In the genomic region with DNA sequence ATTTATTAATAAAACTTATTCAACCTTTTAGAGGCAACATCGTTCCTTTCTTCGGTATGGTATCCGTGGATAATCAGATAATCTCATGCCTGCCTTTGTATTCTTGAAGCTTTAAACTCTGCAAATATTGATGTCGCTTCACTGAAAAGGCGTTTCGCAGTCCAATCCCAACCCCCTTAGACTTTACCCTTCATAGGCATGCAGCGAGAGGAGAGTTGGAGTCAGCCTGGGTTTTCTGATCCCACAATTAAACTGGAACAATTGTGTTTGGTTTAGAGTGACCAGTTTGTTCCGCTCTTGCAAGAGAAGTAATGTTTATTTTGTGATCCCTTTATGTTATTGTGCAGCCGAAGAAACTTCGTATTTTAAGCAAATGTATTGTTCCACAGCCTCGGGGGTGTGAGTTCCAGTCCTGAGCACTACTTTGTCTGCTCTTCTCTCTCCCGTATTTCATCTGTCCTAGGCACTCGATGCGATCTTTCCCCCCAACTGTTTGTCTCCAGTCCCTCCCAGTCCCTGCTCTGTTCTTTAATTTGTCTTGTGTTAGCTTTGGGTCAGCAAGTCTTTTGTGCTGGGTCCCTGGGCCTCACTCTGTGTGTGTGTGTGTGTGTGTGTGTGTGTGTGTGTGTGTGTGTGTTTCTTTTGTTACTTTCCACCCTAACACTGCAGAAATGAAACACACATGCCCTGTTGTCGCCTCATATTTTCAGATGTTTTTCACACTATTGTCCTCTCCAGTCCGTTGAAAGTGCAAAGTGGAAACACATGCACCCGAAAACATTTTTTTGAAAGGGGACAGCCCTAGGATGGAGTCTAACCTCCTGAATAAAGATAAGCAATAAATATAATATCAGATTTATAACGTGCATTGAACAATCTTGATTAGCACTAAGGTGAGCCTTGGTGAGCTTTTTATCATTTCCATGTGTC, we compare ENCODE assay signal across 11 mouse cellular contexts.
DNase-seq lines count a peak whose midpoint lies in the region; ATAC-seq and TF ChIP-seq lines count a peak whose summit lies in the region.
"Had no signal": no experiment of that assay in that cellular context is flagged by ENCODE, and none has a peak within 500 bp of the region (broad histone marks: within the 10 kb centered on the region; RNA-seq: fewer than 3 reads in every experiment).

No protein-coding gene starts in this region.

- no peak for TF ChIP-seq CTCF in hindbrain, postnatal 0 days (IDR thresholded peaks at IDR 0.05; ENCODE audit: low read depth)

- no peak overlapping the region for H3K9ac ChIP-seq in hindbrain, postnatal 0 days (replicated peaks; ENCODE audit: low read length)
- H3K9ac ChIP-seq in forebrain, embryonic 14.5 days (ENCODE audit: low read length), result 0 out of 2 replicates have a peak overlapping the region, but pooled peaks have one; percentile 10
- no peak overlapping the region for H3K9ac ChIP-seq in neural tube, embryonic 12.5 days

- peaks cover 56% of the 10 kb centered on the region for H3K4me1 ChIP-seq in hindbrain, embryonic 10.5 days (replicated peaks)
- no peaks in the 10 kb centered on the region for H3K4me1 ChIP-seq in hindbrain, postnatal 0 days (ENCODE audit: insufficient read depth, low read length)
- peaks cover 12% of the 10 kb centered on the region for H3K4me1 ChIP-seq in forebrain, embryonic 14.5 days (ENCODE audit: control insufficient read depth, insufficient read depth, low read length)
- H3K4me1 ChIP-seq in neural tube, embryonic 12.5 days, result peaks cover 18% of the 10 kb centered on the region

- H3K27ac ChIP-seq in hindbrain, embryonic 10.5 days, result peak overlapping the region; percentile 50; the same call in 1 of the 2 replicates
- no peak overlapping the region for H3K27ac ChIP-seq in hindbrain, postnatal 0 days
- H3K27ac ChIP-seq in forebrain, embryonic 14.5 days (ENCODE audit: low read depth, low read length), result peak overlapping the region; percentile 79
- H3K27ac ChIP-seq in neural tube, embryonic 12.5 days, result no peak overlapping the region

- peak; percentile 79 for DNase-seq in hindbrain, embryonic 10.5 days (ENCODE audit: low spot score)
- no peak for DNase-seq in hindbrain, postnatal 0 days (ENCODE audit: low spot score)
- peak; percentile 70 for DNase-seq in embryo, embryonic 11 days
- DNase-seq in forebrain, embryonic 14.5 days (ENCODE audit: low spot score), result peak; percentile 38
- DNase-seq in left cerebral cortex, postnatal 25 days (ENCODE audit: low spot score in 2 of 2), result no peak
- no peak for DNase-seq in urinary bladder, postnatal 10 days (ENCODE audit: low spot score)
- DNase-seq in spleen, postnatal 4 days (ENCODE audit: low spot score in 2 of 2), result no peak
- DNase-seq: adrenal gland, postnatal 36 days; cerebellum, adult 9-10 months had no signal

- ATAC-seq in hindbrain, postnatal 0 days, result no peak
- ATAC-seq in forebrain, embryonic 14.5 days, result no peak
- no peak; the same call in 1 of the 2 replicates for ATAC-seq in neural tube, embryonic 12.5 days (ENCODE audit: low FRiP score, low read depth)
- ATAC-seq: Patski had no signal

- H3K27me3 ChIP-seq in hindbrain, embryonic 10.5 days (ENCODE audit: insufficient read depth, poor library complexity, severe bottlenecking), result peaks cover 92% of the 10 kb centered on the region
- H3K27me3 ChIP-seq in hindbrain, postnatal 0 days (ENCODE audit: insufficient read depth, low read length), result peaks cover 74% of the 10 kb centered on the region
- H3K27me3 ChIP-seq in forebrain, embryonic 14.5 days (replicated peaks; ENCODE audit: control insufficient read depth, insufficient read depth, low read length), result peaks cover 59% of the 10 kb centered on the region
- peaks cover 59% of the 10 kb centered on the region for H3K27me3 ChIP-seq in neural tube, embryonic 12.5 days (replicated peaks)

- no peaks in the 10 kb centered on the region for H3K9me3 ChIP-seq in hindbrain, embryonic 10.5 days
- H3K9me3 ChIP-seq in hindbrain, postnatal 0 days (ENCODE audit: low read length), result no peaks in the 10 kb centered on the region
- no peaks in the 10 kb centered on the region for H3K9me3 ChIP-seq in forebrain, embryonic 14.5 days (replicated peaks; ENCODE audit: control insufficient read depth, low read length)
- no peaks in the 10 kb centered on the region for H3K9me3 ChIP-seq in neural tube, embryonic 12.5 days

- intact Hi-C loops in left cerebral cortex, postnatal 25 days (cut with DNase I), result no loop called here

- H3K4me3 ChIP-seq in hindbrain, embryonic 10.5 days, result peak overlapping the region; percentile 22
- no peak overlapping the region for H3K4me3 ChIP-seq in hindbrain, postnatal 0 days (ENCODE audit: low read length)
- H3K4me3 ChIP-seq in forebrain, embryonic 14.5 days (ENCODE audit: low read depth, low read length), result peak overlapping the region; percentile 37
- no peak overlapping the region for H3K4me3 ChIP-seq in neural tube, embryonic 12.5 days

- no peaks in the 10 kb centered on the region for H3K36me3 ChIP-seq in hindbrain, embryonic 10.5 days
- H3K36me3 ChIP-seq in hindbrain, postnatal 0 days (ENCODE audit: insufficient read depth, low read length), result no peaks in the 10 kb centered on the region
- H3K36me3 ChIP-seq in forebrain, embryonic 14.5 days (ENCODE audit: control insufficient read depth, insufficient read depth, low read length), result no peaks in the 10 kb centered on the region
- H3K36me3 ChIP-seq in neural tube, embryonic 12.5 days, result no peaks in the 10 kb centered on the region

- 1% methylated on average over 18 of the region's 18 CpGs for WGBS in hindbrain, embryonic 10.5 days
- WGBS in hindbrain, postnatal 0 days, result 2% methylated on average over 18 of the region's 18 CpGs
- 3% methylated on average over 18 of the region's 18 CpGs for WGBS in forebrain, embryonic 14.5 days
- 2% methylated on average over 18 of the region's 18 CpGs for WGBS in neural tube, embryonic 12.5 days

- H3K4me2 ChIP-seq in hindbrain, postnatal 0 days (ENCODE audit: low read depth, low read length), result no peak overlapping the region
- peak overlapping the region; percentile 57 for H3K4me2 ChIP-seq in forebrain, embryonic 14.5 days (ENCODE audit: low read length)
- peak overlapping the region; percentile 48 for H3K4me2 ChIP-seq in neural tube, embryonic 12.5 days (replicated peaks)

Comparison
In these comparisons a context has a peak if more than half of its experiments do, and no peak if none do; other contexts are left out.
1. DNase-seq: peak in hindbrain, embryonic 10.5 days (single experiment), embryo, embryonic 11 days (single experiment) and forebrain, embryonic 14.5 days (single experiment); none in hindbrain, postnatal 0 days (single experiment), left cerebral cortex, postnatal 25 days (0 of 2), urinary bladder, postnatal 10 days (single experiment) and spleen, postnatal 4 days (0 of 2).
2. H3K27ac ChIP-seq: peak in hindbrain, embryonic 10.5 days (single experiment) and forebrain, embryonic 14.5 days (single experiment); none in hindbrain, postnatal 0 days (single experiment) and neural tube, embryonic 12.5 days (single experiment).
3. H3K4me3 ChIP-seq: peak in hindbrain, embryonic 10.5 days (single experiment) and forebrain, embryonic 14.5 days (single experiment); none in hindbrain, postnatal 0 days (single experiment) and neural tube, embryonic 12.5 days (single experiment).